Mouse (Mus musculus): ENCODE measurements around the gene Serbp1. TPM values are rescaled to one million over a fixed set of nuclear protein-coding genes. Genes with fewer than 3 reads are reported as not detected.

The Serbp1 gene
- 265 and 306 TPM in 2 replicates for total RNA-seq (2014; rRNA removed)
- 316 and 331 TPM in 2 replicates for polyA plus RNA-seq (2015; fragmentation: Nextera tagmentation; extraction: Ambion mirVana)

- WGBS = 31% methylated on average over 12 of the region's 12 CpGs
Observed at GRCm38 (mm10) chr6:67237977-67238376, at the start of gene Serbp1. Gene Serbp1 (plus strand): TSS chr6:67238176.

GRCm38 (mm10) chr6:67193591-67193990 lies 44.4 kb upstream of the Serbp1 start:
- Histone ChIP-seq H3K4me1 (ENCODE audit: insufficient read depth) (no peaks in the 10 kb centered on the region), H3K9me3 (ENCODE audit: low read length) (no peaks in the 10 kb centered on the region), H3K4me3 (ENCODE audit: low read depth, low read length) (no peak overlapping the region), H3K9ac (no peak overlapping the region), H3K27ac (ENCODE audit: low read depth, low read length) (no peak overlapping the region), H3K4me2 (ENCODE audit: low read depth) (no peak overlapping the region), H3K36me3 (ENCODE audit: insufficient read depth) (no peaks in the 10 kb centered on the region), H3K27me3 (ENCODE audit: insufficient read depth, low read length) (no peaks in the 10 kb centered on the region)
- no peak for DNase-seq
- no peak for TF ChIP-seq CTCF (IDR thresholded peaks at IDR 0.05; ENCODE audit: low read depth)
- 94% methylated on average over 2 of the region's 2 CpGs for WGBS
- ATAC-seq = no peak

More at GRCm38 (mm10) chr6:67237977-67238376, at the start of gene Serbp1:
- no peak within 1 kb of the TSS for H3K4me2 ChIP-seq (ENCODE audit: low read depth)
- no peaks in the 10 kb centered on the region for H3K27me3 ChIP-seq (ENCODE audit: insufficient read depth, low read length)
- no peak within 1 kb of the TSS for H3K4me3 ChIP-seq (ENCODE audit: low read depth, low read length)
- no peak within 1 kb of the TSS for H3K9ac ChIP-seq
- DNase-seq = no peak
- H3K36me3 ChIP-seq (ENCODE audit: insufficient read depth) = no peaks in the 10 kb centered on the region
- TF ChIP-seq CTCF (IDR thresholded peaks at IDR 0.05; ENCODE audit: low read depth) = no peak
- no peak for ATAC-seq
- H3K4me1 ChIP-seq (ENCODE audit: insufficient read depth) = no peaks in the 10 kb centered on the region
- no peaks in the 10 kb centered on the region for H3K9me3 ChIP-seq (ENCODE audit: low read length)
- H3K27ac ChIP-seq (ENCODE audit: low read depth, low read length) = no peak within 1 kb of the TSS

- WGBS = 93% methylated on average over 6 of the region's 6 CpGs
- DNase-seq (no peak), ATAC-seq (no peak)
- TF ChIP-seq CTCF (IDR thresholded peaks at IDR 0.05; ENCODE audit: low read depth) = no peak
- H3K9ac ChIP-seq = no peak overlapping the region
- H3K27me3 ChIP-seq (ENCODE audit: insufficient read depth, low read length) = no peaks in the 10 kb centered on the region
- H3K4me2 ChIP-seq (ENCODE audit: low read depth) = no peak overlapping the region
- H3K4me3 ChIP-seq (ENCODE audit: low read depth, low read length) = no peak overlapping the region
- H3K9me3 ChIP-seq (ENCODE audit: low read length) = no peaks in the 10 kb centered on the region
- no peak overlapping the region for H3K27ac ChIP-seq (ENCODE audit: low read depth, low read length)
- no peaks in the 10 kb centered on the region for H3K4me1 ChIP-seq (ENCODE audit: insufficient read depth)
- H3K36me3 ChIP-seq (ENCODE audit: insufficient read depth) = no peaks in the 10 kb centered on the region
Observed at GRCm38 (mm10) chr6:67194606-67195005, 43.4 kb upstream of the Serbp1 start.

DNA sequence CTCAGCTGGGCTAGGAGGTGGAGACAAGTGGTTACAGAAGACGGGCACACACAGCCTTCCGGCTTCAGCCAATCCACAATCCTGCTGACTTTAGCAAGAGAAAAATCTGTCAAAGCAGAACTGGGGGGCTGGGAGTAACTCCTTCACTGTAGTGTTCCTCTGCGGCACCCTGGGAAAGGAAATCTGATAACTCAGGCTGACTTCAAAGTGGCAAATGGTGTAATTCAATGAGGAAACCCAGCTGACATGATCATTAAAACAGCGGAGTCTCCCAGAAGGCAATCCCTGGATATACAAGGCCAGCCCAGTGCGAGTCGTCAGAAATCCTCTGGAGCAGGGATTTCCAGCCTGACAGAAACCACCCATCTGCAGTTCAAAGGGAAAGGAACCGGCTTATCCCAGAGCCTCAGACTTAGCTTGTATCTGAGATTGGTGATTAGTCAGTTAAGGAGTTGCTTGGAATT lies 42.8 kb upstream of the Serbp1 start:
- Histone ChIP-seq H3K9me3 (ENCODE audit: low read length) (no peaks in the 10 kb centered on the region), H3K4me3 (ENCODE audit: low read depth, low read length) (no peak overlapping the region), H3K9ac (no peak overlapping the region), H3K27me3 (ENCODE audit: insufficient read depth, low read length) (no peaks in the 10 kb centered on the region), H3K36me3 (ENCODE audit: insufficient read depth) (no peaks in the 10 kb centered on the region), H3K4me1 (ENCODE audit: insufficient read depth) (no peaks in the 10 kb centered on the region), H3K4me2 (ENCODE audit: low read depth) (no peak overlapping the region), H3K27ac (ENCODE audit: low read depth, low read length) (no peak overlapping the region)
- WGBS = 17% methylated on average over 7 of the region's 7 CpGs
- peak; percentile 32 for ATAC-seq
- no peak for DNase-seq
- no peak for TF ChIP-seq CTCF (IDR thresholded peaks at IDR 0.05; ENCODE audit: low read depth)

- no peaks in the 10 kb centered on the region for H3K4me1 ChIP-seq (ENCODE audit: insufficient read depth)
- no peak overlapping the region for H3K9ac ChIP-seq
- 88% methylated on average over 6 of the region's 6 CpGs for WGBS
- no peak overlapping the region for H3K4me3 ChIP-seq (ENCODE audit: low read depth, low read length)
- no peaks in the 10 kb centered on the region for H3K27me3 ChIP-seq (ENCODE audit: insufficient read depth, low read length)
- no peaks in the 10 kb centered on the region for H3K9me3 ChIP-seq (ENCODE audit: low read length)
- no peak for ATAC-seq
- DNase-seq = no peak
- no peak overlapping the region for H3K27ac ChIP-seq (ENCODE audit: low read depth, low read length)
- no peak overlapping the region for H3K4me2 ChIP-seq (ENCODE audit: low read depth)
- no peaks in the 10 kb centered on the region for H3K36me3 ChIP-seq (ENCODE audit: insufficient read depth)
- TF ChIP-seq CTCF (IDR thresholded peaks at IDR 0.05; ENCODE audit: low read depth) = no peak
Observed at GRCm38 (mm10) chr6:67196821-67197220, 41.2 kb upstream of the Serbp1 start.

DNA sequence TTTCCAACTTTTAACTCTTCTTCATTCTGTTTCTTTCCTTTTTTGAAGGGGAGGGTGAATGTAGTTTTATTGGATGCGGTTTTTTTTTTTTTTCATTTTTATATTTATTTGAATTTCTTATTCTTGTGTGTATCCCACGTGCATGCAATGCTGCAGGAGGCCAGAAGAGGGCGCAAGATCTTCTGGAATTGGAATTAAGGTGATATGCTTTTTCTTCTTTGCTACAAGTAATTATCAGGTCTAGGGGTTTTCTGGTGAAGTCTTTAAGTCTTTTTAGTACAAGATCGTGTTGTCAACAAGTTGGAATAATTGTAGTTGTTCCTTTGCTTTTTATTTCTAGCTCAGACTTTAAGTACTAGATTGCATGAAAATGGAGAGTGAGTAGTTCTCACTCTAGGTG lies 39.9 kb upstream of the Serbp1 start:
- H3K4me3 ChIP-seq (ENCODE audit: low read depth, low read length) = no peak overlapping the region
- TF ChIP-seq CTCF (IDR thresholded peaks at IDR 0.05; ENCODE audit: low read depth) = peak; percentile 63
- no peaks in the 10 kb centered on the region for H3K36me3 ChIP-seq (ENCODE audit: insufficient read depth)
- H3K27ac ChIP-seq (ENCODE audit: low read depth, low read length) = no peak overlapping the region
- no peak for ATAC-seq
- H3K9me3 ChIP-seq (ENCODE audit: low read length) = no peaks in the 10 kb centered on the region
- no peak overlapping the region for H3K9ac ChIP-seq
- H3K4me2 ChIP-seq (ENCODE audit: low read depth) = no peak overlapping the region
- peak; percentile 66 for DNase-seq
- no peaks in the 10 kb centered on the region for H3K27me3 ChIP-seq (ENCODE audit: insufficient read depth, low read length)
- WGBS = 23% methylated on average over 4 of the region's 4 CpGs
- H3K4me1 ChIP-seq (ENCODE audit: insufficient read depth) = no peaks in the 10 kb centered on the region

DNA sequence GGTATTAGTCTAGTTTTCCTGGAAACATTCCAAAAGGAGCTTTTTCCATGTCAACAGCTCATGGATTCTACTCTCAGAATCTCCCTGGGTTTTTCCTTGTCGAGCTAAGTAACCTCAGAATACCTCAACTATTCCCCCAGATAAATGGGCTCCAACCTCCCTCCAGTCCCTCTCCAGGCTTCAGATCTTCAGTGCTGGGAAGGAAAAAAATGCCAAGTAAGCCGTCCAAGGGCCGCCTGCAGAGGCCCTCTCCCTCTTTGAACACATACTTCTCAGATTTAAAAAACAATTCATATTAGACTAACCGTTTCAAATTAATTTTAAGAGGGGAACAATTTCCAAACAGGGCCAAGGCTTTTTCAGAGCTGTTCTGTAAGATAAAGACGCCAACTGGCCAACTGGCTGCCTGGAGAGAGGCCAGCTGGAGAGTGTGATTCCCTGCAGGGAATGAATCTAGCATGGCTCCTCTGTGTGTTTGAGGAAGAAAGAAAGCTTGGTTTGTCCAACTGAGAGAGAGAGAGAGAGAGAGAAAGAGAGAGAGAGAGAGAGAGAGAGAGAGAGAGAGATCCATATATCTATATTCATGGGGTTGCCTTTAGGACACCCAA lies 37.2 kb upstream of the Serbp1 start:
- Histone ChIP-seq H3K9me3 (ENCODE audit: low read length) (no peaks in the 10 kb centered on the region), H3K27me3 (ENCODE audit: insufficient read depth, low read length) (no peaks in the 10 kb centered on the region), H3K4me3 (ENCODE audit: low read depth, low read length) (no peak overlapping the region), H3K4me1 (ENCODE audit: insufficient read depth) (no peaks in the 10 kb centered on the region), H3K4me2 (ENCODE audit: low read depth) (no peak overlapping the region), H3K36me3 (ENCODE audit: insufficient read depth) (no peaks in the 10 kb centered on the region), H3K27ac (ENCODE audit: low read depth, low read length) (no peak overlapping the region), H3K9ac (no peak overlapping the region)
- no peak for TF ChIP-seq CTCF (IDR thresholded peaks at IDR 0.05; ENCODE audit: low read depth)
- DNase-seq = peak; percentile 74
- ATAC-seq = peak; percentile 64; the same call in 1 of the 2 replicates
- WGBS = 23% methylated on average over 5 of the region's 5 CpGs
